Mouse (Mus musculus) myocyte (in vitro differentiated cells): ENCODE measurements at regions not wholly inside any gene's neighbourhood (a gene's known extent, or its start where the extent isn't known, plus 50 kb on each side); places are given as distances from the start of the nearest gene placed in this dataset.
A peak's percentile ranks its signal among the peaks of the same experiment; 100 is the strongest.
"Not testable (repeated sequence)": the region's sequence is repeated elsewhere in the genome, so short reads cannot be mapped to it uniquely, and the experiment has no call there.

Experiments
- H3K27me3 ChIP-seq: one replicate; pipeline ENCODE4 v1.6.1; 2011; ENCODE audit not compliant: control insufficient read depth, insufficient read depth, insufficient read length
- H3K36me3 ChIP-seq: one replicate; pipeline ENCODE4 v1.6.1; 2011; ENCODE audit not compliant: control insufficient read depth, insufficient read depth
- H3K4me2 ChIP-seq: one replicate; pipeline ENCODE4 v1.6.1; 2011; ENCODE audit warnings: low read depth, control low read depth
- H3K4me3 ChIP-seq: one replicate; pipeline ENCODE4 v1.5.1; 2011; ENCODE audit warnings: mild to moderate bottlenecking, control low read depth, moderate library complexity
- H3K79me2 ChIP-seq: one replicate; pipeline ENCODE4 v1.6.1; 2011; ENCODE audit not compliant: control insufficient read depth, insufficient read depth
- H3ac ChIP-seq: one replicate; pipeline ENCODE4 v1.6.1; 2011; ENCODE audit not compliant: control insufficient read depth, insufficient read length
- CEBPB ChIP-seq: IDR thresholded peaks from 2 replicates; pipeline ENCODE4 v1.6.1; 2011; ENCODE audit warnings: mild to moderate bottlenecking, moderate library complexity; ENCODE audit not compliant: poor library complexity, insufficient read depth, severe bottlenecking
- E2F4 ChIP-seq: IDR thresholded peaks from one replicate; pipeline ENCODE4 v1.6.1; 2011; ENCODE audit warnings: mild to moderate bottlenecking, control low read depth, moderate library complexity; ENCODE audit not compliant: insufficient read depth
- MAX ChIP-seq: IDR thresholded peaks from one replicate; pipeline ENCODE4 v1.6.1; 2011; ENCODE audit warnings: low read depth, mild to moderate bottlenecking, control low read depth
- MYOD1 ChIP-seq, 3 experiments: IDR thresholded peaks; one replicate each; pipeline ENCODE4 v1.6.1; 2011; ENCODE audit warnings: control low read depth in 2 of 3, low read depth in 2 of 3, mild to moderate bottlenecking in 2 of 3, moderate library complexity in 1 of 3; ENCODE audit not compliant: insufficient read length in 2 of 3, control insufficient read depth in 1 of 3
- MYOG ChIP-seq, 3 experiments: IDR thresholded peaks; one replicate each; pipeline ENCODE4 v1.6.1; 2011; ENCODE audit warnings: control low read depth in 2 of 3, low read depth in 2 of 3, mild to moderate bottlenecking in 2 of 3; ENCODE audit not compliant: insufficient read length in 2 of 3, control insufficient read depth in 1 of 3, insufficient read depth in 1 of 3
- POLR2A ChIP-seq: IDR thresholded peaks from one replicate; pipeline ENCODE4 v1.6.1; 2011; ENCODE audit warnings: low read depth, mild to moderate bottlenecking, control low read depth, moderate library complexity; ENCODE audit not compliant: insufficient read length
- POLR2AphosphoS2 ChIP-seq: IDR thresholded peaks from one replicate; pipeline ENCODE4 v1.6.1; 2011; ENCODE audit warnings: low read depth, control low read depth; ENCODE audit not compliant: insufficient read length
- REST ChIP-seq: IDR thresholded peaks from one replicate; pipeline ENCODE4 v1.6.1; 2011; ENCODE audit warnings: mild to moderate bottlenecking, control low read depth, moderate library complexity; ENCODE audit not compliant: insufficient read depth, insufficient read length
- SRF ChIP-seq: IDR thresholded peaks from one replicate; pipeline ENCODE4 v1.6.1; 2011; ENCODE audit warnings: low read depth; ENCODE audit not compliant: control insufficient read depth, insufficient read length
- TCF12 ChIP-seq: IDR thresholded peaks from one replicate; pipeline ENCODE4 v1.6.1; 2011; ENCODE audit warnings: mild to moderate bottlenecking, control low read depth; ENCODE audit not compliant: poor library complexity, insufficient read depth, severe bottlenecking
- TCF3 ChIP-seq: IDR thresholded peaks from one replicate; pipeline ENCODE4 v1.6.1; 2011; ENCODE audit warnings: low read depth, control low read depth; ENCODE audit not compliant: insufficient read length
- USF1 ChIP-seq: IDR thresholded peaks from one replicate; pipeline ENCODE4 v1.6.1; 2011; ENCODE audit warnings: low read depth, mild to moderate bottlenecking, control low read depth, moderate library complexity

DNA sequence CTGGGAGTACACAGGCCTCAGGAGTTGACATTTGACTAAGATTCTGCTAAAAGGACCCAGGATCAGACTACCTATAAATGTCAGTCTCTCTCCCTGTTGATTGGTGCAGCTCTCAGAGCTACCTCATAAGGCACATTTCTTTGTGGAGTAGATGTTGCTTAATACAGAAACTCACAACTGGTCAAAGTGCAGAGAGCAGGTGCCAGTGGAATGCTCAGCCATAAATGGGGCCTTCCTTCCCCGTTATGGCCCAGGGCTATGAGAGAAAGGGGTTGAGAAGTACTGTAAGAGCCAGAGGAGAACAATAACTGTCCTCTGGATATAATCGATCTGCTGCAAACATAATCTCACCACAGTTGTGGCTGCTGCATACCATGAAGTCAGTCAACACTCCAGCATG, 290.7 kb downstream of the Nkx6-1 start:
- Histone ChIP-seq H3K36me3 (no peaks in the 10 kb centered on the region), H3K4me2 (no peak overlapping the region), H3K79me2 (no peaks in the 10 kb centered on the region), H3K27me3 (no peaks in the 10 kb centered on the region), H3ac (no peak overlapping the region), H3K4me3 (no peak overlapping the region)
- TF ChIP-seq E2F4 (no peak), MAX (no peak), USF1 (no peak), MYOD1 (IDR thresholded peaks at IDR 0.05; ENCODE audit: control insufficient read depth in 1 of 3, insufficient read length in 2 of 3, low read depth in 2 of 3) (no peak), TCF12 (no peak), SRF (no peak)

DNA sequence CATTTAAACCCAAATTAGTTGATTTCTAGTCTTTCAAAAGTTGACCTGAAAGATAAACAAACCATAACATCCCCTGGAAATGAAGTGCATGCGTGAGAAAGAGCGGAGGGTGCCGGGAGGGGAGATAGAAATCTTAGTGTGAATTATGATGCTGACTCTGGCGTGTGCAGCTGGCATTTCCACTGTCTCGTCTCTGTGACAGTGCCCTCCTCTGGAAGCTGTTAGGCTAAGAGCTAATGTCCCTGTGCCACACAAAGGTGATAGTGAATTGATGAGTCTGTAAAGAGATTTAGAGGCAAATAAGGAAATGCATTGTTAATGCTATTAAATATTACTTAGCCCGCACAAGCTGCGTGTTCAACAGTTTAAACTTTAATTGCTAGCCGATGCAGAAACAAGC, 292.6 kb downstream of the Nkx6-1 start:
- no peak for TF ChIP-seq TCF12
- no peak for TF ChIP-seq POLR2A
- TF ChIP-seq USF1, result no peak
- Histone ChIP-seq H3ac (no peak overlapping the region), H3K36me3 (no peaks in the 10 kb centered on the region)

DNA sequence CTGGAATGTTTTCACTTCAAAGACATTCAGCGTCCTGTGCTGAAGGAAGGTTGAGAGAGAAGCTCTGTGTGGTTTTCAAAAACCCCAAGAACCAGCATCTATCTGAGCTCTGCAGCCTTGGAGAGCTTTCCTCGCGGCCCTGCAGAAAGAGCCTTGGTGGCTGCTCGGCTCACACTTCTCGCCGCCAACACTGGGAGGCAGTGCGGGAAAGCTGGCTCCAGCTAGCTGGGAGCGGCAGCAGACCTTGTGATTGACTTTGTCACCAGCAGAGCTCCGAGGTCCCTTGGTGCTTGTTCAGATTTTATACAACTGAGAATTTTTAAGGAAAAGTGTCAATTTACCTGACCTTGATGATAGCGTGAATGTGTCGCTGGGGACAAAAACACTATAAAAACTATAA, 299.4 kb downstream of the Nkx6-1 start:
- Histone ChIP-seq H3K27me3 (peaks cover 4% of the 10 kb centered on the region), H3K4me3 (no peak overlapping the region), H3K79me2 (no peaks in the 10 kb centered on the region), H3K4me2 (peak overlapping the region; percentile 52), H3K36me3 (no peaks in the 10 kb centered on the region), H3ac (no peak overlapping the region)
- TF ChIP-seq USF1, result no peak
- TF ChIP-seq TCF3, result no peak
- no peak for TF ChIP-seq MYOG (IDR thresholded peaks at IDR 0.05; ENCODE audit: control insufficient read depth in 1 of 3, insufficient read depth in 1 of 3, insufficient read length in 2 of 3, low read depth in 2 of 3)
- TF ChIP-seq CEBPB, result no peak
- TF ChIP-seq POLR2A, result no peak
- TF ChIP-seq TCF12, result no peak
- TF ChIP-seq SRF, result no peak
- TF ChIP-seq POLR2AphosphoS2, result no peak
- TF ChIP-seq E2F4, result no peak
- no peak for TF ChIP-seq REST
- TF ChIP-seq MAX, result no peak
- no peak for TF ChIP-seq MYOD1 (IDR thresholded peaks at IDR 0.05; ENCODE audit: control insufficient read depth in 1 of 3, insufficient read length in 2 of 3, low read depth in 2 of 3)

More for the DNA sequence above, 292.6 kb downstream of the Nkx6-1 start:
- Histone ChIP-seq H3K4me2 (no peak overlapping the region), H3K79me2 (no peaks in the 10 kb centered on the region), H3K27me3 (no peaks in the 10 kb centered on the region), H3K4me3 (no peak overlapping the region)

DNA sequence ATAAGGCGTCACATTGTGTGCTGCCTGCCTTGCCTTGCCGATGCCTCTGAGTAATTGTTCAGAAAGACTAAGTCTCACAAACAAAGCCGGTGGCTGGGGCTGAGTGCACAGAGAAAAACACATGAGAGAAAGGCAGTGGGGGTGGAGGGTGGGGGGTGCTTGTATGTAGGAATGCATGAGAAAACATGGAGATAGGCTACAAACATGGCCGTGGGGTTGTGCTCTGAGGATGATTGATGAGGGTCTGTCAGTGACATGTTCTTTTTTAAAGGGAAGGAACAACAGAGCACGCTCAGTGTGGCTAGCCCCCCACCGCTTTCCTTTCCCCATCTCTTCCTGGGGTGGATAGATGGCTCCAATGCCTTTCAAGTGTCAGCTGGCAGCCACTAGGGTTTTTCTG, 304.8 kb downstream of the Nkx6-1 start:
- no peaks in the 10 kb centered on the region for H3K36me3 ChIP-seq
- no peak overlapping the region for H3ac ChIP-seq
- H3K4me3 ChIP-seq, result no peak overlapping the region
- H3K4me2 ChIP-seq, result no peak overlapping the region
- TF ChIP-seq MYOD1 (IDR thresholded peaks at IDR 0.05; ENCODE audit: control insufficient read depth in 1 of 3, insufficient read length in 2 of 3, low read depth in 2 of 3) (no peak), MYOG (IDR thresholded peaks at IDR 0.05; ENCODE audit: control insufficient read depth in 1 of 3, insufficient read depth in 1 of 3, insufficient read length in 2 of 3, low read depth in 2 of 3) (no peak), TCF12 (no peak), SRF (no peak), POLR2A (no peak), POLR2AphosphoS2 (no peak), USF1 (no peak), CEBPB (no peak), REST (no peak), TCF3 (no peak), MAX (no peak), E2F4 (no peak)
- no peaks in the 10 kb centered on the region for H3K27me3 ChIP-seq
- no peaks in the 10 kb centered on the region for H3K79me2 ChIP-seq

DNA sequence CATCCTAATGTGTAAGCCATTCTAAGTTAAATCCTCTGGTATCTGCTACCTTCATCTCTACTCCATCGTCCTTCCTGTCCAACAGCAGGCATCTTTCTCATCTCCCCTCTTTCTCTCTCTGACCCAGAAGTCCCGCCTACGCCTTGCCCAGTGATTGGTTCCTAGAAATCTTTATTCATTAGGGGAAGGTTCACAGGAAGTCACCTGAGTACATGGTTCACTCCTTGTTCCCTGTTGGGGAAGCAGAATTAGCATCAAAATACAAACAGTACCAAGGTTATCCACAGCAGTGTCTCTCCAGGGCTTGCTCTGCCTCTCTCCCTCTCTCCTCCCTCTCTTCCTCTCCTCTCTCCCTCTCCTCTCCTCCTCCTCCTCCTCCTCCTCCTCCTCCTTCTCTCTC, 319.4 kb downstream of the Nkx6-1 start:
- Histone ChIP-seq H3K4me3 (no peak overlapping the region), H3ac (no peak overlapping the region), H3K36me3 (no peaks in the 10 kb centered on the region), H3K4me2 (no peak overlapping the region), H3K79me2 (no peaks in the 10 kb centered on the region), H3K27me3 (no peaks in the 10 kb centered on the region)
- TF ChIP-seq MAX (no peak), USF1 (no peak), POLR2A (no peak), TCF3 (no peak), POLR2AphosphoS2 (no peak), MYOD1 (IDR thresholded peaks at IDR 0.05; ENCODE audit: control insufficient read depth in 1 of 3, insufficient read length in 2 of 3, low read depth in 2 of 3) (no peak), REST (no peak), TCF12 (no peak), SRF (no peak), CEBPB (no peak), MYOG (IDR thresholded peaks at IDR 0.05; ENCODE audit: control insufficient read depth in 1 of 3, insufficient read depth in 1 of 3, insufficient read length in 2 of 3, low read depth in 2 of 3) (no peak)

DNA sequence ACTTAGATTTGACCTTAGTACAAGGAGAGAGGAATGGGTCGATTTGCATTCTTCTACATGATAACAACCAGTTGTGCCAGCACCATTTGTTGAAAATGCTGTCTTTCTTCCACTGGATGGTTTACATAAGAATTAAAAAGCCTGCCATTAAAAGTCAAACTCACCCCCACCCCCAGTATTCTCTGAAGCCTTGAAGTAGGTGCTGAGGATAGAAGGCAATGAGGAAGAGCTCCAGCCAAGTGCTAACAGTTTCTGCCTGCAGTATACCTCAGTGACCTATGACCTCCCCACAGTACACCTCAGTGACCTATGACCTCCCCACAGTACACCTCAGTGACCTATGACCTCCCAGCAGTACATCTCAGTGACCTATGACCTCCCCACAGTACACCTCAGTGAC, 328.4 kb downstream of the Nkx6-1 start:
- H3K27me3 ChIP-seq, H3K36me3 ChIP-seq, H3K4me2 ChIP-seq, H3K4me3 ChIP-seq, H3K79me2 ChIP-seq, H3ac ChIP-seq: not testable (repeated sequence)
